Mouse (Mus musculus) megakaryocyte progenitor cell, adult 5-6 weeks (primary cell): ENCODE results near the gene Gmds. TPM values are rescaled to one million over a fixed set of nuclear protein-coding genes. Genes with fewer than 3 reads are reported as not detected.
A peak's percentile ranks its signal among the peaks of the same experiment; 100 is the strongest.

Source experiments
- ATAC-seq: replicated peaks from 2 replicates; pipeline ENCODE4 v1.8.0; 2016; ENCODE audit warnings: mild to moderate bottlenecking, moderate TSS enrichment, inconsistent platforms; ENCODE audit not compliant: poor library complexity
- total RNA-seq, 2 experiments: library from RNA; stranded (forward) in 1 of 2; stranded (reverse) in 1 of 2; fragments of 157-497, 149-512 nt in 1 of 2; fragments of 200-1000 nt in 1 of 2; gene quantifications; 2 replicates each; pipeline versions ENCODE4 v1.2.3 to v1.2.4; 2015 to 2017

The Gmds gene
- total RNA-seq, 2 experiments from 2014 or later, result 28.0 to 30.1 TPM

DNA sequence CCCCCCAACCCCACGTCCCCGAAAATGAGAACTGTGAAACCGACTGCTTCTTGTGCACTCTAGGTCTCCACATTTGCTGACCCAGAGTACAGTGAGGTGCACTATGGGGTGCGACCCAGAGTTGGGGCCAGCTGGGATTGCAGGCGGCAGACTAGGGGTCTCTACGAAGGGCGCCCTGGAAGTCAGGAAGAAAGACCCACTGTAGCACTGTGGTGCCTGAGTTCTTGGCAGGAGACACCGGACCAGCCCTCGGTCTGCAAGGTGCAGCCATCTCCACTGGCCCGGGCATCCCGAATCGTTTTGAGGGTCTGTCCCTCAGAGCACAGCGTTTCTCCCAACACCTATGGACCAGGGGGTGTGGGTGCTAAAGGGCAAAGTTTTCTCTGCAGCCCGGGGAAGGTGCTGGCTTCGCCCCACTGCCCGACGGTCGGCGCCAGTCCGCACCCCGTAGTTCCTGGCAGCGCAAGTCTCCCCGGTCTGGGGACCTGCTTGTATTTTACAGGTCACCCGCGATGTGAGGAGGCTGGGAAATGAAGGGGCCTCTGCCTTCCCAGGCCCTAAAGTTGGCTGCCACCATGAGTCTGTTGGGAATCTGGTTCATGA is 536.7 kb downstream of the Gmds start:
- ATAC-seq, result 0 out of 2 replicates have a peak, but pooled peaks have one; percentile 6

DNA sequence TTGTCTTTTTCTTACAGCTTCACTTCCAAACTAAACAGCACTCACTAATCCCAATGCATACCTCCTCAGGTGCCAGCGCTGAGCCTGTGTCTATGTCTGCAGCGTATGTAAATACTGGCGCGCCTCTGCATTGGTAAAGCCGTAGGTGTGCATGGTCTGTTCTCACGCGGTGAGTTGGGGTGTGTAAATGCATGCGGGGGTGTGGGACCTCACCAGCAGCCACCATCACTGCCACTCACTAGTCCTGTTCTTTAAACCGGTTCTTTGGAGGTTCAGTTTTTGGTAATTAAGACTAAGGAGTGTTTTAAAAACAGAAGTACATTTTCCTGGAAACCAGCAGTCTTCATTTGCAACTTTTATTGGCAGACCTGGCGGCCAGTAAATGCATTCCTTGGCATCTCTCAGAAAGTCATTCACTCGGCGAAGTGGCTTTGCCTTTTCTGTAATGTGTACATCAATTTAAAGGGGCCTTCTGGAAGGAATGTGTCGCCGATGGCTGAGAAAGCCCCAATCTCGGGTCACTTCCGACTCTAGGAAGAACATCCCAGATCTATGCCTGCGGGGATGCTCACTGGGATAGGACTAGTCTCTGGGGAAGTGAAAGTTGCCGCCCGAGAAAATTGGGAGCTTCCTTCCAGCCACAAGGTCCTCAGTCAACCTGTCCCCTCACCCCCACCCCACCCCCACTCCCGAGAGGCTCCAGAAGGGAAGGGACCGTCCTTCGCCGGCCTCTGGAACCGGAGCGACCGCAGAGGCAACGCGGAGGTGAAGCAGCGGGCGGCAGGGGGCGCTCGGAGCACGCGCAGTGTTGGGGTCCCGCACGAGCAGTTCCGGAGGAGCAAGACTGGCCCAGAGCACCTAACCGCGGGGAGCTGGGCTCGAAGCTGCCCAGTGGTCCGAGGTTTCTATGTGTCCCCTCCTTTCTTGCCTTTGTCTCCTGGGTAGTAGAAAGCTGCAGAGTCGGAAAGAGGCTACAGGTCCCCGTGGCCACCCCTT is 537.7 kb downstream of the Gmds start:
- peak; percentile 91 for ATAC-seq

DNA sequence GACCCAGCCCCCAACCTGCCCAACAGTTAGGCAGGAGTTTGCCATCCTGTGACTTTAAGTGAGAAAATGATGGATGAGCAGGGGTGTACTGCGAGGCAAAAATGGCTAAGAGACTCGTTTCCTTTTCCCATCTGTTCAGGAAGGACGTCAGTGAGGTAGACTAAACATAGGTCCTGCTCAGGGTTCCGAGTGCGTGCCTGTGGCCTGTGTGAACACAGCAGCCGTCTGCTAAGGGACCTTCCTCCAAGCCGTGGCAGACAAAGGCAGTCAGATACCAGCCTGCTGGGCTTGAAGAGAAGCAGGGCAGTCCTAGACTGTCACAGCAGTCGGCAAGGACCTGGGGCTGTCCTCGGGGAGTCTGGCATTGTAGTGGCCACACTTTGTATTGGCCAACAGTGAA is 540.5 kb downstream of the Gmds start:
- no peak for ATAC-seq

- no peak for ATAC-seq
These were observed 541.2 kb downstream of the Gmds start for GRCm38 (mm10) chr13:31797346-31797745.

- ATAC-seq, result no peak
These were observed 545.4 kb downstream of the Gmds start for GRCm38 (mm10) chr13:31793163-31793562.

DNA sequence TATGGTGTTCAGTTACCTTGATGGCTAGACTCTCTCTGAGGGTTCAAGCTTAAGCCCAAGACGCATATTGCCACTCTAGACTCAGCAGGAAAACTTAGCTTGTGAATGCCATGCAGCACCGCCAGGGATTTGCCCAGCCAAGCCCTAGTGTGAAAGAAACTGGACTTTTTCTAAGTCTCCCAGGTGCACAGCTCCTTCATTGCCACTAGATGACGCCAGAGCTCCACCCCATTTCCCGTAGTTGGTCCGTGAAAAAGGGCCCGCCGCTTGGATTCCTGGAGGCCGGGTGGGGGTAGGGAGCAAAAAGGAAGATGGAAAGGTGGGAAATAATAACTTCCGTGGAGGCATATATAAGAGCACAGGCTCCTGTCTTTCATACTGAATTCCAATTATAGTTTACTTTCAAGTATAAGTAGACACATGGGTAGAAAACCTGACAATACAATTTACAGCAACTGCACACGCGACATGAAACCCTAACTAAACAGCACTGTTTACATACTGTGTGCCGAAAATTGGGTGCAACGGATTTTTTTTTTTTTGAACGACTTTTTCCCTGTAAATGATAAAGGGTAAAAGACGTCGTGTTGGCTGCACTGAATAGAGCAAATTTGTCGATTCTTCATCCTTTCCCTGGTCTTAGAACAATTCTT is 545.9 kb downstream of the Gmds start:
- peak; percentile 96 for ATAC-seq

DNA sequence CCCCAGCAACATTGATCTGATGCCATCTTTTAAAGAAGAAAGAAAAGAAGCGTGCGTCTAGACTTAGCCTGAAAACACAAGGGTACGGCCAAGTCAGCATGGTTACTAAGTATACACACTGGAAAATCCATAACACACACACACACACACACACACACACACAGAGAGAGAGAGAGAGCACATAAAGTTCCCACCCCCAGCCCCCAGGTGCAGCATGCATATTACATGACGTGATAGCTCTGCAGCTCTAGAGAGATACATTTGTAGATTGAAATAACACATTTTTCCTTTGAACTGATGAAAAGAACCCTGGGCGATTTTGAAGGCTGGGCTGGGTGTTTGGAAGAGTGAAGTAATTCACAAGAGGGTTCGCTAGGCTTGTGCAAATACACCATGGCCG is 553.8 kb downstream of the Gmds start:
- ATAC-seq, result no peak

DNA sequence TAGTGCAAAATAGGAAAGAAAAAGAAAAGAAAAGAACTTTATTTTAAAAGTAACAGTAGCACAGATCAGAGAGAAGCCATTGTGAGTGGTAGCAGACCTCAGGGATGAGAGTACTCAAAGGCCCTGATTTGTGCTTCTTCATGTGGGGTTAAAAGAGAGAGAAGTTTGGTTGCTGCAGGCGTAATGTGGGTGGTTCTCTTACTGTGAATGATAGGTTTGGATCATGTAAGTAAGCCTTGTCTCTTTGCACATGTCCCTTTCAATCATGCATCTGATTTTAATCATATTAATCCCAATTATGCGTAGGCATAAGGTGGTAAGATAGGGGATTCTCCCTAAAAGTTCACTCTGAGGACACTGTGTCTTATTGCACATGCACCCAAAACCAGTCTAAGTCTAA is 556.5 kb downstream of the Gmds start:
- no peak for ATAC-seq

DNA sequence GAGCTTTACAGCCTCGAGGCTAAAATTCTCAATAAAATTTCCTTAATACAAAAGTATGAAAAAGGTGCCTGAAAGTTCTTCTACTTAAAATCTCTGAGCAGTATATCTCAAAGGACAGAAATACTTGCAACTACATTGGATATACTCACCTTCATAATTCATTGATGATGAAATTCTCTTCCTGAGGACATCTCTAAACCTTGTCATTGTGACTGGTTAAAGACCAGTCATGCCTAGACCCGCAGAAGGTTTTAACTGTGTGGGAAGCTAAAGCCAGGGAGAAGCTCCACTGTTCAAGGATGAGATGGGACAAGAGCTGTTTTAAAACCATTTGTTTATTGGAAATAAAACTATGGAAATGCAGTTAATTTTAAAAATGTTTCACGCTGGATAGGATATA is 558.2 kb downstream of the Gmds start:
- ATAC-seq, result no peak

- ATAC-seq, result 0 out of 2 replicates have a peak, but pooled peaks have one; percentile 20
These were observed 559.1 kb downstream of the Gmds start for GRCm38 (mm10) chr13:31779281-31779981.

GRCm38 (mm10) chr13:31775762-31776161 is 562.8 kb downstream of the Gmds start:
- ATAC-seq, result no peak

DNA sequence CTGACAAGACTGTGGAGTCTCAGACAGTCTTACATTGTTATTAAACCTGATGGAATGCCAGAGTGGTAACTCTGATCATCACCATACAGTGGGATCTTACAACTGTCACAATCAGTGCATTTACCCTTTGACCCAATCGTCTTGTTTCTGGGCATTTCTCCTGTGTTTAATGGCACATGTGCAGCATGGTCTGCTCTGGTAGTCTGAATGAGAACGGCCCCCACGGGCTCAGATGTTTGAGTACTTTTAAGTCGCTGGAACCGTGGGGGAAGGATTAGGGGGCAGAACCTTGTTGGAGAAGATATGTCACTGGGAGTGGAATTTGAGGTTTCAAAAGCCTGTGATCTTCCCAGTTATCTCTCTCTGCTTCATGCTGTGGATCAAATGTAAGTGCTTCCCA is 565.7 kb downstream of the Gmds start:
- no peak for ATAC-seq
